Mouse (Mus musculus): ENCODE measurements at regions not wholly inside any gene's neighbourhood (a gene's known extent, or its start where the extent isn't known, plus 50 kb on each side); places are given as distances from the start of the nearest gene placed in this dataset.

GRCm38 (mm10) chr4:8372069-8372468, 133.2 kb upstream of the Car8 start:
- peak in 1 of 2 experiments; percentile 27 for DNase-seq

- DNase-seq = no peak
Measured at GRCm38 (mm10) chr4:8370786-8371185, 131.9 kb upstream of the Car8 start.

- peak; percentile 60 to 63 for DNase-seq
Measured at GRCm38 (mm10) chr4:8367487-8368276, 128.8 kb upstream of the Car8 start.

GRCm38 (mm10) chr4:8366978-8367377, 128.1 kb upstream of the Car8 start:
- no peak for DNase-seq

- DNase-seq = no peak
Measured at GRCm38 (mm10) chr4:8362409-8362808, 123.6 kb upstream of the Car8 start.

GRCm38 (mm10) chr4:8361931-8362330, 123.1 kb upstream of the Car8 start:
- no peak for DNase-seq

GRCm38 (mm10) chr4:8361305-8361704, 122.5 kb upstream of the Car8 start:
- peak in 1 of 2 experiments; percentile 19 for DNase-seq

GRCm38 (mm10) chr4:8357443-8357842, 118.6 kb upstream of the Car8 start:
- DNase-seq = no peak

- DNase-seq = no peak
Measured at GRCm38 (mm10) chr4:8341928-8342327, 103.1 kb upstream of the Car8 start.

GRCm38 (mm10) chr4:8309241-8309987, 70.6 kb upstream of the Car8 start:
- DNase-seq = no peak

- peak; percentile 23 to 42 for DNase-seq
Measured at GRCm38 (mm10) chr4:8292563-8292962, 53.7 kb upstream of the Car8 start.

- DNase-seq = no peak
Measured at GRCm38 (mm10) chr4:8291528-8292492, 53.0 kb upstream of the Car8 start.

GRCm38 (mm10) chr4:8289901-8290300, 51.1 kb upstream of the Car8 start:
- DNase-seq = no peak

Data from kidney, postnatal 36 days (tissue).